Mouse (Mus musculus) urinary bladder, postnatal 4 days (tissue): ENCODE measurements around the gene Erp27.
"Not testable (repeated sequence)": the region's sequence is repeated elsewhere in the genome, so short reads cannot be mapped to it uniquely, and the experiment has no call there.

Experiments
- DNase-seq, 2 experiments: peaks; one replicate each; pipeline ENCODE4 v3.0.0; 2021 to 2022; ENCODE audit warnings: low spot score in 2 of 2

Erp27 gene

GRCm38 (mm10) chr6:136922080-136922479 is at the start of gene Erp27:
Gene Erp27 (minus strand): TSS chr6:136922180.
- DNase-seq = no peak

DNA sequence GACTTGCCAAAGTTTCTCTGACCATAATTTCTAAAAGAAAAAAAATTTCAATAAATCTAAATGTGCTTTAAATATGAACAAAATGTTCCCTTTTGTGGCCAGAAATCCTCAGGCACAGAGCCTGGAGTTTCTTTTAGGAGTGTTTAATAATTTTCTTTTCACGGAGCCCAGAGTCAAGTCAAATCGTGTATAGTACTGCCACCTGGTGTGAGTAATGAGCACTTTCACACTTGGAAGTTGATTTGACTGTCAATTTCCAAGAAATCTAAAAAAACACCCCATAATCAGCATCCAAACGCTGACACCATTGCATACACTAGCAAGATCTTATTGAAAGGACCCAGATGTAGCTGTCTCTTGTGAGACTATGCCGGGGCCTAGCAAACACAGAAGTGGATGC is 46.9 kb upstream of the Erp27 start:
- DNase-seq = not testable (repeated sequence)

DNA sequence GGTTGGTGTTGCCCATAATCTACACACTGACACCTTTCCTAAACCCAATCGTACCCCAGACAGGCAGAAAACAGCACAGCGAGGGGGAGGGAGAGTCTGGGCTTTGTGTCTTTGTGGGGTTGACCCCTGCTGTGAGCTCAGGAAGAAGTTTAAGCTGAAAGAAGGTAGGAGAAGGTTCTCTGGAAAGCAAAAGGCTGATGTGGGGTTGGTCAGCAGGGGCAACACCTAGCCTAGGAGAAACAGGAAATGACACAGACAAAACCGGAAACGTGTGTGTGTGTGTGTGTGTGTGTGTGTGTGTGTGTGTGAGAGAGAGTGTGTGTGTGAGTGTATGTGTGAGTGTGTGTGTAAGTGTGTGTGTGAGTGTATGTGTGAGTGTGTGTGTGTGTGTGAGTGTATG is 45.5 kb upstream of the Erp27 start:
- no peak for DNase-seq

- no peak for DNase-seq
These were observed 43.9 kb upstream of the Erp27 start for GRCm38 (mm10) chr6:136965912-136966311.

DNA sequence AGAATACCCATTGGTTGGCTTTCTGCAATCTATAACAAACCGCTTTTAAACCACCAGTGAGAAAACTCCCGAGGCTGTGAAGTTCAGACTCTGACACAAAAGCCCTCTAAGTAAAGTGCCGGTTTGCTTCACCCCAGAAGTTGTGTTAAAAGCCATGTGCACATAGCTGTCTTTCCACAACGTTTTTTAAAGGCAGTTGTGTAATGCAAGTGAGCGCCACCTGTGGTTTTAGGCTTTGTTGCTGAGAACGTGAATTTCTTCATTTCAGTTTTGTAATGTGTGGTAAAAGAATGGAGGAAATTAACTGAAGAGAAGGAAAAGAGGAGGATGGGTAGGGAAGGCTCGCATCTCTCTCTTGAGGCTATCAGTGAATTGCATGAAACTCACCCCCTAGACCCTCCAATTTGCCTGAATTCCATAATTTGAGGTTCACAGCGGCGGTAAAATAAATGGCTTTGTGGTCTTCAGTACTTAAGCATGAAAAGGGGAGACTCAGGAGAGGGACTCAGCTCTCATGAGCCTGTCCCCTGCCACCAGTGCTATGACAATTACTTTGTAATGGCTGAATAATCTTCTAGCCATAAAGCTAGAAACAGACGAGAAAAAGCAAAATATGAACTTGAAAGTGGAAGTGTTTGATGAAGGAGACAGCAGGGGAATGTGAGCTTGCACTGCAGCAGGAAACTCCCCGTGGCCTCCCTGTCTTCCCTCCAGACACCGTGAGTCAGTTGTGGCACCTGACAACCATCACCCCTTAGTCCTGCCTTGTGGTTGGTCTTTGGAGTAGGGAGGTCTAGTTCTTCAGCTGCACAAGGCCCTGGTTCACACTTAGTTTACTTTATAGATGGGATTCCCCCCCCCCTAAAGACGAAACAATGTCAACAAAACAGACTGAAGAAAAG is 42.9 kb upstream of the Erp27 start:
- no peak for DNase-seq

- DNase-seq = no peak
These were observed 41.0 kb upstream of the Erp27 start for GRCm38 (mm10) chr6:136962957-136963356.

DNA sequence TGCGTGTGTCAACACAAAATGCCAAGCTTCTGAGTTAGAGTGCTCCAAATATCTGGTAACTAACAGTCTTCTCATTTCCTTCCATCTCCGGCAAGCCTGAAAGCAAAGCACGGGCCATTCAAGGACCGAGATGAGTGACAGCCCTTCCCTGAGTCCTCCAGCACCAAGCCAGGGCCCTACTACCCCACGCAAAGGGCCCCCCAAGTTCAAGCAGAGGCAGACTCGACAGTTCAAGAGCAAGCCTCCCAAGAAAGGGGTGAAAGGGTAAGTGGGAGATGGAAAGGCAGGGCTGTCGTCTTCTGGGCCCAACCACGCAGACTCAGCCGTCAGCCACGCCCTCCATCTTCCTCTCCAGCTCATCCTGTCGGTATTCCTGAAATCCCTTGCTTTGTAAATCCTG is 37.2 kb upstream of the Erp27 start:
- DNase-seq = no peak

DNA sequence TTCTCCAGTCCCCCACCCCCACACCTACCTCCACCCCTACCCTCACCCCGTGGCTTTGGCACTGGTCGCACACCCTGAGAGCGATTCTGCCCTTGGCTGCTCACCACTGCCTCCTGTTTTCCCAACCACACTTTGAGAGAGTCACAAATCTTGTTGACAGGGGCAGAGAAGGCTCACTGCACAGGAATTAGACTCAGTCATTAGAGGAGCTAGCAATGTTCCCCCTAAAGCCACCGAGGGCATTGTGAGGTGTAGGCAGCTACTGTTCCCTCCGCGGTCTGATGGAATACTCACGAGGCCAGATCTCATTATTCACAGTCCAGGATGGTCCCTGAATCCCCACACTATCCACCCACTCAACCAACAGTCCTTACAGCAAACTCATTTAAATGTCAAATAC is 35.1 kb upstream of the Erp27 start:
- no peak for DNase-seq

- no peak for DNase-seq
These were observed 33.3 kb upstream of the Erp27 start for GRCm38 (mm10) chr6:136955240-136955639.

- no peak for DNase-seq
These were observed 32.7 kb upstream of the Erp27 start for GRCm38 (mm10) chr6:136954715-136955114.

DNA sequence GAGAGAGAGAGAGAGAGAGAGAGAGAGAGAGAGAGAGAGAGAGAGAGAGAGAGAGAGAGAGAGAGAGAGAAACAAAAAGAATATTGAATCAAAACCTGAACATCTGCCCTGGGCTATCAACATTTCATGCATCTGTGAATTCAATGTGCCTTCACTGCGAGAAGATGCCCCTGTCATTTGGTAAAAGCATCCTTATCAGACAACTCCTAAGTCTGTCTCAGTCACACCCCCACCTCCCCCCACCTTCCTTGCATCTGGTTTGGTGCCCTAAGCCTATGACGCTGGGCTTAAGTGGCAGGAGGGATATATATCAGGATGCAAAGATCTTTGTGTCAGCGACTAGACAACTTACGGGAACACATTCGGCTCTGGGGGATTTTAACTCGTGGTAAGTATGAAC is 32.2 kb upstream of the Erp27 start:
- no peak for DNase-seq

DNA sequence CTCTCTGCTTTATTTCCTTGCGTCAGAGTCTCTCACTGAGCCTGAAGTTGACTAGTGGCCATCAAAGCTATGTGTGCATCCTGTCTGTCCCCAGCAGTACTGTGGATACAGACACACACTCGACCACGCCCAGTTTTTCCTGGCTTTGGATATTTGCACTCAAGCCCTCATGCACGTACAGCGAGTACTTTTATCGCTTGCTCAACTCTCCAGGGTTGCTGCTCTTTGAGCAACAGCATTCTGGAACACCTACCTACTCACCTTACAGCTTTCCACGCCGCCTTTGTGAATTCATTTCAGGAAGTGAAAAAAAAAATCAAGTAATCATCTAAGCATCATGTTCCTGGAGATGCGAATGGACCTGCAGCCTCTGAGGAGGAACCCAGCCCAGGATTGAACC is 30.9 kb upstream of the Erp27 start:
- DNase-seq = no peak

DNA sequence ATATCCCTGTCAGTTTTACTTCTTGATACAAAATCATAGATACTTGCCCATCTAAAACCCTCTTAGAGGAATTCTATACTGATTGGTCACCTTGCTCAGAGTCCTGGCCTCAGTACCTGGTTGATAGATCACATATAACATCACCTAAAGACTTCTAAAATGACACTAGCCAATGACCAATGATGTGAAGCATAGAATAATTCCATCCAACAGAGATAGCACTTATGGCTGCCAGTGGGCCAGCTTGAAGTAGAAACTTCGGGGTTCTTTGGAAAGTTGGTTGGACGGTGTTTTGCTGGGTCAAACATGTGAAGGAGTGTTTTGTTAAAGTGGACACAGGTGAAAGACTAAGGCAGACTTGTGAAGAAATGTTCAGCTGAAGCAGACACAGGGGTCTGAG is 28.2 kb upstream of the Erp27 start:
- no peak for DNase-seq

GRCm38 (mm10) chr6:136947716-136948115 is 25.7 kb upstream of the Erp27 start:
- no peak for DNase-seq

- no peak for DNase-seq
These were observed 25.0 kb upstream of the Erp27 start for GRCm38 (mm10) chr6:136946943-136947342.

- no peak for DNase-seq
These were observed 24.3 kb upstream of the Erp27 start for GRCm38 (mm10) chr6:136946241-136946640.

GRCm38 (mm10) chr6:136944511-136944910 is 22.5 kb upstream of the Erp27 start:
- no peak for DNase-seq

DNA sequence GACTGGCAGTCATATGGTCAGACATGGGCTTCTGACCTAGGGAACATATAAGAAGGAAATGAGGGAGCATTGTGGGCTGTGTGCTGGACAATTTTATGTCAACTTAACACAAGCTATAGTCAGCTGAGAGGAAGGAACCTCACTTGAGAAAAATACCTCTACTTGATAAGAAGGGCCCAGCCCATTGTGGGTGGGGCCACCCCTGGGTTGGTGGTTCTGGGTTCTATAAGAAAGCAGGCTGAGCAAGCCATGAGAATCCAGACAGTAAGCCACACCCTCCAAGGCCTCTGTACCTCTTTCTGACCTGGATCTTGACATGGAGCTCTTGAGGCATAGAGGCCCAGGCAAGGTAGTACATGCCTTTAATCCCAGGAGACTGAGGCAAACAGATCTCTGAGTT is 21.4 kb upstream of the Erp27 start:
- no peak for DNase-seq

GRCm38 (mm10) chr6:136942280-136942679 is 20.3 kb upstream of the Erp27 start:
- no peak for DNase-seq

DNA sequence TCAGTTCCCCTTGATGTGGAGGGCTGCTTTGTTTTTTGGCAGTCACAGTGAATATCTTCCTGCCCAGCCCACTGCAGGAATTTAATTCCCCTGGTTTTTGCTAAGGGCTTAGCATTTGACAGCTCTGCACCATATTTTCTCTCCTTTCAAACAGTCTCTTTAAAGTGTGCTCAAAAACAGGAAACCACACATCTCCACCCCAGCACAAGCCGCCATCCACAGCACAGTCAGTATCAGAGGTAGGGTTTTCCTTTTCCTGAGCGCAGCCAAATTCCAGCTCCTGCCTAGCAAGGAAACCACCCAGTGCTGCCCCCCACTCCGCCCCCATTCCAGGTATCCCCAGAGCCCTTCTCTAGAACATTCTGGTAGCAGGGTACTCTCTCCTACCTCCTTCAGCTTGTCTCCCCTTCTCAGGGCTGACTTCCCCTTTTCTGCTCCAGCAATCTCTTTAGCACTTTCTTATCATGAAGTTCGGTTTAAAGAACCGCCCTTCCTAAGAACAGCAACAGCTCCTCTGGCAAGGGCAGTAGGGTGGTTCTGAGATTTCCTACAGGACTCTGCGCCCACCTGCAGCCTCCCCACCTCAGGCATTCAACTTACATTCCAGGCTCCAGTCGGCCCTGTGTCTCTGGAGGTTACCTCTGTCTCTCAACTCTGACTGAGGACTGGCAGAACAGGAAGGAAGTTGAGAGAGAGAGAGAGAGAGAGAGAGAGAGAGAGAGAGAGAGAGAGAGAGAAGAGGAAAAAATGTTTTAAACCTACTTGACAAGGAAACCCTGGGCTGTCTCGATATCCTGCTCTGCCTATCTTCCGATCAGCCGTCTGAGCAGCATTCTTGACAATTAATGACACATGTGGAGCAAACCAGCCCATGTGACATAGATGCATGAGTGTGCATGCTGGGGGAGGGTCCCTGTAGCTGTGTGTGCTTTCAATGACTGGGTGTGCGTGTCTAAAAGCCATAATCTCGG is 19.4 kb upstream of the Erp27 start, which contains the start of gene Arhgdib:
Gene Arhgdib, minus strand, starts transcription at position 849 of the 971 bp plus-strand sequence.
- DNase-seq = no peak

- DNase-seq = no peak
These were observed 18.4 kb upstream of the Erp27 start for GRCm38 (mm10) chr6:136940188-136940960.
